Mouse (Mus musculus) spleen, postnatal 14 days (tissue): Measurements from ENCODE around the gene Gng7.
"Not testable (repeated sequence)": the region's sequence is repeated elsewhere in the genome, so short reads cannot be mapped to it uniquely, and the experiment has no call there.

Source experiments
- DNase-seq, 2 experiments: peaks; one replicate each; pipeline ENCODE4 v3.0.0; 2021 to 2022; ENCODE audit warnings: low spot score in 2 of 2

The Gng7 gene

DNA sequence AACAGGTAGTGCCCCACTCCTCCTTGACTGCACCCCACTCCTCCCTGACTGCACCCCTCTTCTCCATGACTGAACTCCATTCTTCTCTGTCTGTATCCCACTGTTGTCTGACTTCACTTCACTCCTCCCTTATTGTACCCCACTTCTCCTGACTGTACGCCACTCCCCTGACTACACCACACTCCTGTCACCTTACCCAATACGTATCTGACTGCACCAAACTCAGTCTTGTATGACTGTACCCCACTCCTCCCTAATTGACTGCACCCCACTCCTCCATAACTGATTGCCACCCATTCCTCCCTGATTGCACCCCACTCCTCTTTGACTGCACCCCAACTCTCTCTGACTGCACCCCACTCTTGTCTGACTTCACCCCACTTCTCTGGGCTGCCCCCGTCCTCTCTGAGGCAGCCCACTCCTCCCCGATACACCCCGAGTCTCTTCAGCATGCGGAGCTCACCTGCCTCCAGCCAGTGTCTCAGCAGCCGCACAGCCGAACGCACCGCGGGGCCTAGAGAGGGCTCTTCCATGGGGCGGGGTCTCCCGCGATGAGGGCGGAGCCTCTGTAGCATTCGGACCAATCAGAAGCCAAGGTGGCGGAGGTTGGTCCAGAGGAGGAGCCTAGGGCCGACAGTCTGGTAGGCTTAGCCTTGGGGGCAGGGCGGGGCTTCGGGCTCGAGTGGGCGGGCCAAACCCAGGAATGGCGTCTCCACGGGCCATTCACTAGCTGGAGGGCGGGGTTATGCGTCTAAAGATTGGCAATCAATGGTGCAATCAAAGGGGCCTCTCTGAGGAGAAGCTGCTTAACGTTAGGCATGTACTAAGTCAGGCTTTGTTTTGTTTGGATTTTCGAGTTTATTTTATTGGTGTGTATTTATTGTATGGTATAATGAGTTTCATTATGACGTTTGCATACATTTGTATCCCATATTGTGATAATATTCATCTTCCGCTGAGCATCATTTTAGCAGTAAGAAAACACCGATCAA, at the start of gene Gng7:
TSS of gene Gng7 (minus strand) at position 553 of the 992 bp plus-strand sequence.
- DNase-seq = peak; percentile 76 to 85

DNA sequence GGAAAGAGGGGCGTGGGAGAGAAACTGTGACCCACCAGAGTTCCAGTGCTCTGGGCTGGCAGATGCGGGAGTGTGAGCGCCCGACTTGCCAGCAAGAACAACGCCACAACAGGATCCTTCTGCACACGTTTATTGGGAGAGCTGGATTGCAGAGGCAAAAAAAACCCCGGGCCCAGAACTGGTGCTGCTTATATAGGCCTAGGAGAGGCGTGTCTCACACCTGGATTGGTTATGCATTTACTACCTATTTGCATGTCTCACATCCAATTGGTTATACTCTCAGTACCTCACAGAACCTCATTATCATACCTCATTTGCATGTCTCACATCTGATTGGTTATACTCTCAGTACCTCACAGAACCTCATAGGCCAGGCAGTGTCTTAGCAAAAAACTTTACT, 49.8 kb upstream of the Gng7 start:
- DNase-seq = not testable (repeated sequence)

- DNase-seq = no peak
Observed at GRCm38 (mm10) chr10:81062710-81063109, 48.0 kb upstream of the Gng7 start.

DNA sequence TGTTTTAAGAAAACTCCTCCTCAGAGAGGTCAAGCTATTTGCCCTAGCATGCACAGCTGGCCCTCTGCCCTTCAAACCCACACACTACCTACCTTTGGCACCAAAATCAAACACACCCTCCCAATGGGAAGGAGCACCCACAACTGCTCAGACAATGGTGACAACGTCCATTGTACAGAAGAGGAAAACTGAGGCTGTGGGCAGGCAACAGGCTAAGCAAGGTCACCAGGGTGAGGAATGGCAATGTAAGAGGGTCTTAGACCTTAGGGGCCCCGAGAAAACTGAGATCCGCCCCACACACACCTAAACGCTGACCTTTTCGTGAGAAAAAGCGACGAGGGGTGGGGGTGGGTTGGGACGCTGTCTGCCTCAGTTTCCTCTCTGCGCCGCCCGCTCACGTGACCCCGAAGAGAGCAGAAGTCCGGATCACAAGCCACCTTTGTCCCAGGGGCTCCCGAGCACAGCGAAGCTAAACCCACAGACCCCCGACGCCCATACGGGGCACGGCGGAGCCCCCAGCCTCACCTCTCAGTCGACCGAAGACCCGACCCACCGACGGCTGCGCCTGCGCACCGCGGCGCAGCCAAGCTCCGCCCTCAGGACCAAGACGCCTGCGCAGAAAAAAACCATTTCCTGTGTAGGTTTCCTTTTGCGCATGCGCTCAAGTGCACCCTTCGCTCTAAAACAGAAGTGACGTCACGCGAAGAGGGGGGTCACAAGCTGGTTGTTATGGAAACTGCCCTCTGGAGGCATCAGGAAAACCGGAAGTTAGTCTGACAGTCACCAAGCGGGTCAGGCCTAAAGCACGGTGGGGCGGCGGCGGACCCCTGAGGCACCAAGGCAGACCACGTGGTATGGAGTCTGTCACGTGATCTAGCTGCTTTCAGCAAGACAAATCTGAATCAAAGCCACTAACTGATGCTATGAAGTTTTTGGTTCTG, 45.1 kb upstream of the Gng7 start, which contains the start of gene Sgta:
TSS of gene Sgta (minus strand) at position 579 of the 941 bp plus-strand sequence.
- peak; percentile 90 to 94 for DNase-seq

DNA sequence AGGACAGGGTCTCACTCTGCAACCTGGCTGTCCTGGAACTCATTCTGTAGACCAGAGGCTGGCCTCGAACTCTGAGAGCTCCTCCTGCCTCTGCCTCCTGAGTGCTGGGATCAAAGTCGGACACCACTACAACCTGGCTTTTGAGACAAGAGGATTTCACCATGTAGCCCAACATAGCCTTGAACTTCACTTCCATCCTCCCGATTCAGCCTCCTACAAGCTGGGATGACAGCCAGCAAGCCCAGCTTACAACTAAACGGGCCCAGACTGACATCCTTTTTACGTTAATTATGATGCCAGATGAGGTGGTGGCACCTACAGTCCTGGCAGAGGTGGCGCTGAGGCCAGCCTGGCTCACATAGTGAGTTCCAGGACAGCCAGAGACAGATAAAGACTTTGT, 44.2 kb upstream of the Gng7 start:
- no peak for DNase-seq

- DNase-seq = no peak
Observed at GRCm38 (mm10) chr10:81057406-81058130, 42.8 kb upstream of the Gng7 start.

- not testable (repeated sequence) for DNase-seq
Observed at GRCm38 (mm10) chr10:81055802-81056340, 41.1 kb upstream of the Gng7 start.

GRCm38 (mm10) chr10:81055169-81055568, 40.4 kb upstream of the Gng7 start:
- no peak for DNase-seq

DNA sequence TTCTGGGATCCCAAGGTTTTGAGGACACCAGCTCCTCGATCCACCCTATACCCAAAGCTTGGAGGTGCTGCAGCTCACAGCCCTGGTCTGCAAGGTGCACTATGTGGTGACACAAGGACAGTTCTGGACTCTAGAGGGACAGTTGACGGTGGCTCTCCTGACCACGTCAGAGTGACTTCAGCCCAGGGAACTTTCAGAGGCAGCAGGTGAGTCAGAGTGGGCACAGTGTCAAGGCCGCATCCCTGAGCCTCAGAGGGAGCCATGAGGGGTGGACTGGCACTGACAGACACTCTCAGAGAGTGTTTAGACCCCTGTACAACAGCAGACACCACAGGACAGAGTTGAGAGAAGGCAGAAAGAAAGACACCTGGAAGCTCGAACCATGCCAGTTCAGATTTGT, 37.8 kb upstream of the Gng7 start:
- DNase-seq = no peak

DNA sequence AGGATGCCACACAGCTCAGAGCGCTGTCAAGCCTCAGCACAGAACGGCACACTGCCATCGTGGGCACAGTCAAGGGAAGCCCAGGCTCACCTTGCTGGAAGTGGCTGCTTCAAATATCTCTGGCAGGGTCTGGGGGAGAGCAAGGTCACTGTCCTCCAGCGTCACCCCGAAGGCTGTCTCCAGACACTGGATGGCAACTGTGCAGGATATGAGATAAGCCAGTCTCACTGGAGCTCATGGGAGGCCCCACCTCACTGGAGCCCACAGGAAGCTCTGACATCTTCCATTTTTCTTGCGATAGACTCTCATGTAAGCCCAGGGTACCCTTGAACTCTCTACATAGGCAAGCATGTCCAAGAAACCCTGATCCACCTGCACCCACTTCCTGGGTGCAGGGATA, 36.4 kb upstream of the Gng7 start:
- DNase-seq = no peak

DNA sequence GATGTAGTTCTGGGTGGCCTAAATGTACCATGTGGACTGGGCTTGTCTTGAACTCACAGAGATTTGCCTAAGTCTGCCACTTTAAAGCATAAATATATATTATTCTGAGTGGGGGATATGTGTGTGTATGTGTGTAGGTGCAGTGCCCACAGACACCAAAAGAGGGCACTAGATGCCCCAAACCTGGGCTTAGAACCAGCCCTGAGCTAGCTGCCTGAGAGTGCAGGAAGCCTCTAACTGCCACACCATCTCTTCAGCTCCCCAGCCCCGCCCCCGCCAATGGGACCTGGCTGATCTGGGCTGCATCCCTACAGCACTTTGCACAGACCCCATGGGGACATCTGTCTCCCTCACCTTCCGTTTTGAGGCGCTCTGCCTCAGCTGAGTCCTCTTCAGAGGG, 35.9 kb upstream of the Gng7 start:
- DNase-seq = peak in 1 of 2 experiments; percentile 23

DNA sequence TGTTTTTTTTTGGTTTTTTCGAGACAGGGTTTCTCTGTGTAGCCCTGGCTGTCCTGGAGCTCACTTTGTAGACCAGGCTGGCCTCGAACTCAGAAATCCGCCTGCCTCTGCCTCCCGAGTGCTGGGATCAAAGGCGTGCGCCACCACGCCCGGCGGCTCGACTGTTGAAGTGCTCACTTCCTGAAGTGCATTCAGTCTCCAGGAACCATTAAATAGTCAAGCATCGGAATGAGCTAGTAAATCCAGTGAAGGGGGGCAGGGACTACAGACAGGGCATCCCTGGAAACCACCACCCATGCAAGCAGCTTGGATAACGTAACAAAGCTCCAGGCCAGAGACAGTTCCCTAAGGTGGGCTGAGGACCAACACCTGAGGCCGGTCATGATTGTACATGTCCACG, 30.5 kb upstream of the Gng7 start:
- not testable (repeated sequence) for DNase-seq

DNA sequence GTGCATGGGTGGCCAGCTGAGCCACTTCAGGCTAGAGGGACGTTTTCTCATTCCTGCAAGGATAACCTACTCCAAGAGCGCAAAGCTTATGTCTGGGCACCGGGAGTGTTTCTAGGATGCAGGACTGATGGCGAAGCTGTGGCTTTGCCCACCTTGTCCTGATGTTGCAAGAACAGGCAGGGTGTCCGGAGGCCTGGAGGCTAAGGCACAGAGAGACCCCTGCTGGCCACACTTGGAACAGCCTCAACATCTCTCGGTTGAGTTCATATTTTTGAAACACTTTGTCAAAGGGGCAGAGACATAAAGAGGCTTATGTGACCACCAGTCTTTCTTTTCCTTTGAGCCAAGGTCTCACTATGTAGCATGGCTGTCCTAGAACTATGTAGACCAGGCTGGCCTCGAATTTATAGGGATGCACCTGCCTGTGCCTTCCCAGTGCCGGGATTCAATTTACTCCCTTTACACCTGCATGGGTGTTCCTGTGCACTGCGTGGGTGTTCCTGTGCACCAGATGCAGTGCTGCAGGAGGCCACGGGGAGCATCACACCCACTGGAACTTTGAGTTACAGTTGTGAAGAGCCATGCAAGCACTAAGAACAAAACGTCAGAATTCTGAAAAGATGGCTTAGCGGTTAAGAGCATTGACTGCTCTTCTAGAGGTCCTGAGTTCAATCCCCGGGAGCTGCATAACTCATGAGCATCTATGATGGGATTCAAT, 26.9 kb upstream of the Gng7 start:
- peak; percentile 49 to 69 for DNase-seq

- DNase-seq = peak; percentile 97
Observed at GRCm38 (mm10) chr10:81036988-81037580, 22.3 kb upstream of the Gng7 start, which contains the start of gene Slc39a3. Gene Slc39a3, minus strand, starts transcription at chr10:81037426.

GRCm38 (mm10) chr10:81036251-81036650, 21.5 kb upstream of the Gng7 start:
- peak in 1 of 2 experiments; percentile 30 for DNase-seq

DNA sequence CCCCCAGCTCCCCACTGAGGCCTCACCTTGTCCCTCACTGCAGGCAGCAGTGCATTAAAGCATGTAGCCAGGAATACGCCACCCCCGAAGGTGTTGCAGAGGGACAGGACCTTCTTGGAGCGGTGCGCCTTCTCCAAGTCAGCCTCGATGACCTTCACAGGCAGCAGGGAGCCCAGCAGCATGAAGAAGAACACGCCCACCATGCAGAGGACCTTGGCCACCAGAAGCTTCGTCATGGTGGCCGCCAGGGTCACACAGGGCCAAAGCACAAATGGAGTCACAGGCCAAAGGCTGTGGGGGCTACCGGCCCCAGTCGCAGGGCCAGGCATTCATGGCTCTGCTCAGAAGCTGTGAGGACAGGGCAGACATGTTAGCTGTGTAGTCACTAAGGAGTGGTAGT, 18.8 kb upstream of the Gng7 start:
- no peak for DNase-seq

DNA sequence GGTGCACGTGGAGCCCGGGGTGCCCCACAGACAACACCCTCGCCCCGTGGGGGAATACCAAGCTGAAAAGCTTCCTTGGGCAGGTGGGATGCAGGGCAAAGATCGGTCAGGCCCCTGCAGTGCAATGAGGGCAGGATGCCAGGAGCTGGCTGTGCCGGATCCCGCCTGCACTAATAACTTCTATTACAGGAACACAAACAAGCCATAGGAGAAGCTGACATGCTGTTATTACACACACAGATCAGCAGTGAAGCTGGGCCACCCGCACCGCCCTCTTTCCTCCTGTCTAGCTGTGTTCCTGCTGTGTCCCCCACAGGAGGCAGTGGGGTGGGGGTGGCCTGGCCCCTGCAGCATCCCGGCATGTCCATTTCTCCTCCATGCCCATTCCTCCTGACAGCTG, 14.3 kb upstream of the Gng7 start:
- DNase-seq = no peak

DNA sequence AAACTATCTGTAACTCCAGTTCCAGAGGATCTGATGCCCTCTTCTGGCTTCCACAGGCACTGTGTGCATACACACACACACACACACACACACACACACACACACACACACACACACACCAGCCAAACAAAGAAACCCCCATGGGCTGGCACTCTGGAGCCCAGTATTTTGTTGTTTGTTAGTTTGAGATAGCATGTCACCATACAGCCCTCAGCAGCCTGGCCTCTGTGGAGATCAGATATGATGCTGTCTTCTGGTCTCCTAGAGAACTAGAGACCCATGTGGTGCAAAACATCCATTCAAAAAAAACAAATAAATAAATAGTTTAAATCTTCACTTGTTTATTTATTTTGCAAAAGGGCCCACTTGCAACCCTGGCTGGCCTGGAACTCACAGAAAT, 13.5 kb upstream of the Gng7 start:
- no peak for DNase-seq

GRCm38 (mm10) chr10:81027331-81027730, 12.6 kb upstream of the Gng7 start:
- no peak for DNase-seq

DNA sequence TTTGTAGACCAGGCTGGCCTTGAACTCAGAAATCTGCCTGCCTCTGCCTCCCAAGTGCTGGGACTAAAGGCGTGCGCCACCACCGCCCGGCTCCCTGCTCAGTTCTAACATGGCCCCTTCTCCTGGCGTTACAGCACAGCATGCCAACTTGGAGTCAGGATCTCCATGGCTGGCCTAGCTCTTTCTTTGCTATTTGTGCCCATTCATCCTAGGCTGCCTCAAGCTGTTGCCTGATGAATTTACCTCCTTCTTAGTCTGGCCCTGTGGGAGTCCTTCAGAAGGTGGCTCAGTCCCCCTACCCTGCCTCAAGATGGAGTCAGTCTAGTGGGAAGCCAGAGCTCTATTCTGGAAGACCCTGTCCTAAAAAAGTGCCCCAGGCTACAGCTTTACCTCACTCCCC, 12.1 kb upstream of the Gng7 start:
- no peak for DNase-seq
